Mouse (Mus musculus) liver, postnatal 0 days (tissue): Measurements from ENCODE around the gene Nfat5. TPM values are rescaled to one million over a fixed set of nuclear protein-coding genes. Genes with fewer than 3 reads are reported as not detected.

Experiments
- ATAC-seq: fragments of 200-750 bp; cut with Nextera tagmentation; 2 replicates; pipeline ENCODE4 v1.8.0; 2017; ENCODE audit warnings: mild to moderate bottlenecking, moderate library complexity
- DNase-seq: peaks from one replicate; pipeline ENCODE4 v3.0.0-alpha.2; 2016
- H3K27ac ChIP-seq: fragments of 300-500 bp; sonication (generic); 2 replicates; pipeline ENCODE4 v1.5.1; 2014; ENCODE audit warnings: antibody characterized with exemption, moderate library complexity, mild to moderate bottlenecking, low read depth
- H3K27me3 ChIP-seq: fragments of 300-500 bp; sonication (generic); 2 replicates; pipeline ENCODE4 v1.6.1; 2014; ENCODE audit warnings: low read length, control low read depth, mixed read lengths; ENCODE audit not compliant: insufficient read depth
- H3K36me3 ChIP-seq: fragments of 300-500 bp; sonication (generic); replicated peaks from 2 replicates; pipeline ENCODE4 v1.6.1; 2014; ENCODE audit warnings: mild to moderate bottlenecking, control low read depth, low read length, moderate library complexity, mixed read lengths; ENCODE audit not compliant: insufficient read depth
- H3K4me1 ChIP-seq: fragments of 300-500 bp; sonication (generic); 2 replicates; pipeline ENCODE4 v1.6.1; 2014; ENCODE audit warnings: antibody characterized with exemption, mild to moderate bottlenecking, control low read depth; ENCODE audit not compliant: insufficient read depth
- H3K4me2 ChIP-seq: fragments of 300-500 bp; sonication (generic); 2 replicates; pipeline ENCODE4 v1.6.1; 2014; ENCODE audit warnings: low read depth, mild to moderate bottlenecking, low read length, moderate library complexity, mixed read lengths
- H3K4me3 ChIP-seq: fragments of 300-500 bp; sonication (generic); 2 replicates; pipeline ENCODE4 v1.5.1; 2014; ENCODE audit warnings: low read depth, low read length
- H3K9ac ChIP-seq: fragments of 300-500 bp; sonication (generic); replicated peaks from 2 replicates; pipeline ENCODE4 v1.6.1; 2014; ENCODE audit warnings: mild to moderate bottlenecking, moderate library complexity
- H3K9me3 ChIP-seq: fragments of 300-500 bp; sonication (generic); 2 replicates; pipeline ENCODE4 v1.6.1; 2016; ENCODE audit warnings: mild to moderate bottlenecking, control low read depth, low read length, mixed read lengths
- CTCF ChIP-seq: sonication (generic); IDR thresholded peaks from 2 replicates; pipeline ENCODE4 v1.5.1; 2016; ENCODE audit warnings: antibody characterized with exemption, low read depth
- EP300 ChIP-seq: IDR thresholded peaks from 2 replicates; pipeline ENCODE4 v1.6.1; 2016; ENCODE audit warnings: antibody characterized with exemption, low read depth, mild to moderate bottlenecking
- WGBS: fragments of 180-500 bp; shearing (Covaris S2); extraction: QIAGEN DNeasy Blood & Tissue Kit; methylation state at CpG from one replicate; pipeline ENCODE4 v1.1.7; 2014; ENCODE audit not compliant: insufficient replicate concordance; 5-methylcytosine and 5-hydroxymethylcytosine counted together
- polyA plus RNA-seq: library from polyadenylated mRNA; unstranded; fragments of >200 nt; fragmentation: Nextera tagmentation; extraction: Ambion mirVana; gene quantifications from 2 replicates; pipeline ENCODE4 v1.2.1, GENCODE M21; 2015

The Nfat5 gene
- polyA plus RNA-seq, 1 experiment from 2014 or later = 1.6 TPM

GRCm38 (mm10) chr8:107268501-107268900, 24.8 kb upstream of the Nfat5 start:
- Histone ChIP-seq H3K27me3 (no peaks in the 10 kb centered on the region), H3K36me3 (no peaks in the 10 kb centered on the region), H3K27ac (no peak overlapping the region), H3K9me3 (no peaks in the 10 kb centered on the region), H3K4me3 (no peak overlapping the region), H3K9ac (no peak overlapping the region), H3K4me1 (no peaks in the 10 kb centered on the region), H3K4me2 (no peak overlapping the region)
- DNase-seq (no peak), ATAC-seq (no peak)
- TF ChIP-seq EP300 (no peak), CTCF (no peak)
- 69% methylated on average over 9 of the region's 9 CpGs for WGBS

GRCm38 (mm10) chr8:107269191-107269590, 24.1 kb upstream of the Nfat5 start:
- Histone ChIP-seq H3K27ac (no peak overlapping the region), H3K36me3 (no peaks in the 10 kb centered on the region), H3K4me1 (no peaks in the 10 kb centered on the region), H3K4me2 (no peak overlapping the region), H3K9me3 (no peaks in the 10 kb centered on the region), H3K27me3 (no peaks in the 10 kb centered on the region), H3K9ac (no peak overlapping the region), H3K4me3 (no peak overlapping the region)
- no peak for ATAC-seq
- TF ChIP-seq CTCF (no peak), EP300 (no peak)
- DNase-seq = no peak

GRCm38 (mm10) chr8:107269617-107270139, 23.6 kb upstream of the Nfat5 start:
- Histone ChIP-seq H3K4me3 (no peak overlapping the region), H3K36me3 (no peaks in the 10 kb centered on the region), H3K9ac (no peak overlapping the region), H3K9me3 (no peaks in the 10 kb centered on the region), H3K4me1 (no peaks in the 10 kb centered on the region), H3K27me3 (no peaks in the 10 kb centered on the region), H3K4me2 (no peak overlapping the region), H3K27ac (no peak overlapping the region)
- ATAC-seq = no peak
- no peak for DNase-seq
- TF ChIP-seq CTCF (no peak), EP300 (no peak)
- WGBS = 28% methylated on average over 3 of the region's 3 CpGs

- WGBS = 75% methylated on average over 4 of the region's 4 CpGs
These were observed 23.0 kb upstream of the Nfat5 start for GRCm38 (mm10) chr8:107270287-107270686.

GRCm38 (mm10) chr8:107270751-107271150, 22.5 kb upstream of the Nfat5 start:
- Histone ChIP-seq H3K4me1 (no peaks in the 10 kb centered on the region), H3K9me3 (no peaks in the 10 kb centered on the region), H3K4me3 (no peak overlapping the region), H3K27ac (no peak overlapping the region), H3K9ac (no peak overlapping the region), H3K36me3 (no peaks in the 10 kb centered on the region), H3K4me2 (no peak overlapping the region), H3K27me3 (no peaks in the 10 kb centered on the region)
- WGBS = 74% methylated on average over 11 of the region's 11 CpGs
- no peak for DNase-seq
- TF ChIP-seq EP300 (no peak), CTCF (no peak)
- no peak for ATAC-seq

More at GRCm38 (mm10) chr8:107270287-107270686, 23.0 kb upstream of the Nfat5 start:
- no peak for DNase-seq
- Histone ChIP-seq H3K9me3 (no peaks in the 10 kb centered on the region), H3K4me3 (no peak overlapping the region), H3K4me1 (no peaks in the 10 kb centered on the region), H3K27ac (no peak overlapping the region), H3K9ac (no peak overlapping the region), H3K4me2 (no peak overlapping the region), H3K36me3 (no peaks in the 10 kb centered on the region), H3K27me3 (no peaks in the 10 kb centered on the region)
- ATAC-seq = no peak
- TF ChIP-seq EP300 (no peak), CTCF (no peak)

GRCm38 (mm10) chr8:107277323-107277883, 15.9 kb upstream of the Nfat5 start:
- ATAC-seq = no peak
- DNase-seq = no peak
- H3K4me3 ChIP-seq = no peak overlapping the region
- H3K4me1 ChIP-seq = no peaks in the 10 kb centered on the region
- H3K27ac ChIP-seq = no peak overlapping the region
- no peaks in the 10 kb centered on the region for H3K27me3 ChIP-seq
- H3K9ac ChIP-seq = no peak overlapping the region
- H3K4me2 ChIP-seq = no peak overlapping the region
- WGBS = 31% methylated on average over 5 of the region's 5 CpGs
- TF ChIP-seq CTCF = no peak
- TF ChIP-seq EP300 = no peak
- no peaks in the 10 kb centered on the region for H3K36me3 ChIP-seq
- no peaks in the 10 kb centered on the region for H3K9me3 ChIP-seq

GRCm38 (mm10) chr8:107278571-107278970, 14.7 kb upstream of the Nfat5 start:
- Histone ChIP-seq H3K9ac (no peak overlapping the region), H3K4me3 (no peak overlapping the region), H3K4me2 (no peak overlapping the region), H3K4me1 (no peaks in the 10 kb centered on the region), H3K36me3 (no peaks in the 10 kb centered on the region), H3K27ac (no peak overlapping the region), H3K27me3 (no peaks in the 10 kb centered on the region), H3K9me3 (no peaks in the 10 kb centered on the region)
- ATAC-seq (no peak), DNase-seq (no peak)
- WGBS = 53% methylated on average over 1 of the region's 1 CpGs
- no peak for TF ChIP-seq CTCF
- no peak for TF ChIP-seq EP300
